Mouse (Mus musculus) left cerebral cortex, adult 2 months (tissue): ENCODE measurements around the gene Scaf11. TPM values are rescaled to one million over a fixed set of nuclear protein-coding genes. Genes with fewer than 3 reads are reported as not detected.
"Not testable (repeated sequence)": the region's sequence is repeated elsewhere in the genome, so short reads cannot be mapped to it uniquely, and the experiment has no call there.

Experiments
- DNase-seq, 2 experiments: peaks; one replicate each; pipeline ENCODE4 v3.0.0; 2021 to 2022; ENCODE audit warnings: low spot score in 2 of 2, mixed read lengths in 1 of 2; ENCODE audit errors: extremely low spot score in 1 of 2
- H3K27ac ChIP-seq: fragments of 200-600 bp; 2 replicates; pipeline ENCODE4 v1.8.1; 2022
- H3K4me3 ChIP-seq: fragments of 200-600 bp; 2 replicates; pipeline ENCODE4 v1.8.1; 2022
- CTCF ChIP-seq: fragments of 200-600 bp; IDR thresholded peaks from 2 replicates; pipeline ENCODE4 v1.8.1; 2022; ENCODE audit warnings: antibody characterized with exemption, mild to moderate bottlenecking, moderate library complexity
- intact Hi-C: fragments of 180-260 bp; cut with DNase I; formaldehyde crosslinking; loops from one replicate; pipeline ENCODE4 v1.15.1; 2025
- total RNA-seq, 2 experiments: library from RNA; stranded (reverse); gene quantifications; 2 replicates each; pipeline ENCODE4 v1.2.3; 2021

Gene Scaf11
- total RNA-seq, 2 experiments from 2014 or later, result 50.7 to 54.5 TPM

GRCm38 (mm10) chr15:96461541-96462512 is 1.2 kb upstream of the Scaf11 start:
- no peak for DNase-seq
- H3K27ac ChIP-seq, result peak overlapping the region; percentile 97
- no peak for TF ChIP-seq CTCF
- intact Hi-C loops, result loop anchor here (2.0 kb wide), 1 partner anchor 175 kb away; the partner anchor contains the start of gene Arid2
- H3K4me3 ChIP-seq, result peak overlapping the region; percentile 57

GRCm38 (mm10) chr15:96460451-96460729 is 253 bp downstream of the Scaf11 start:
- peak overlapping the region; percentile 83 for H3K27ac ChIP-seq
- TF ChIP-seq CTCF, result no peak
- intact Hi-C loops, result loop anchor here (2.0 kb wide), 1 partner anchor 174 kb away; the partner anchor contains the start of gene Arid2
- no peak for DNase-seq
- H3K4me3 ChIP-seq, result peak overlapping the region; percentile 71

- no peak for TF ChIP-seq CTCF
- intact Hi-C loops, result loop anchor here (2.0 kb wide), 1 partner anchor 173 kb away; the partner anchor contains the start of gene Arid2
These were observed 747 bp downstream of the Scaf11 start for GRCm38 (mm10) chr15:96459741-96460450.

GRCm38 (mm10) chr15:96458273-96458672 is 2.4 kb downstream of the Scaf11 start:
- no peak for TF ChIP-seq CTCF
- DNase-seq, result no peak
- Histone ChIP-seq H3K4me3 (no peak overlapping the region), H3K27ac (no peak overlapping the region)
- intact Hi-C loops, result no loop called here

More at GRCm38 (mm10) chr15:96459741-96460450, 747 bp downstream of the Scaf11 start:
- H3K4me3 ChIP-seq, result peak overlapping the region; percentile 71
- peak overlapping the region; percentile 83 for H3K27ac ChIP-seq
- DNase-seq, result peak; percentile 45 to 51

GRCm38 (mm10) chr15:96457338-96457664 is 3.3 kb downstream of the Scaf11 start:
- no peak for DNase-seq
- H3K4me3 ChIP-seq, result no peak overlapping the region
- H3K27ac ChIP-seq, result no peak overlapping the region
- intact Hi-C loops, result no loop called here
- TF ChIP-seq CTCF, result no peak

- no peak for TF ChIP-seq CTCF
- intact Hi-C loops, result no loop called here
- Histone ChIP-seq H3K4me3 (no peak overlapping the region), H3K27ac (no peak overlapping the region)
- no peak for DNase-seq
These were observed 3.8 kb downstream of the Scaf11 start for GRCm38 (mm10) chr15:96456651-96457337.

- no peak for DNase-seq
- Histone ChIP-seq H3K4me3 (no peak overlapping the region), H3K27ac (no peak overlapping the region)
- intact Hi-C loops, result no loop called here
- TF ChIP-seq CTCF, result no peak
These were observed 4.9 kb downstream of the Scaf11 start for GRCm38 (mm10) chr15:96455595-96456214.

GRCm38 (mm10) chr15:96453346-96453745 is 7.3 kb downstream of the Scaf11 start:
- TF ChIP-seq CTCF, result no peak
- no peak for DNase-seq
- H3K27ac ChIP-seq, result no peak overlapping the region
- H3K4me3 ChIP-seq, result no peak overlapping the region
- intact Hi-C loops, result no loop called here

GRCm38 (mm10) chr15:96448656-96449299 is 11.9 kb downstream of the Scaf11 start:
- H3K4me3 ChIP-seq, result no peak overlapping the region
- intact Hi-C loops, result no loop called here
- no peak for TF ChIP-seq CTCF
- no peak overlapping the region for H3K27ac ChIP-seq
- no peak for DNase-seq

GRCm38 (mm10) chr15:96446785-96447184 is 13.9 kb downstream of the Scaf11 start:
- intact Hi-C loops, result no loop called here
- H3K4me3 ChIP-seq, result no peak overlapping the region
- DNase-seq, result no peak
- H3K27ac ChIP-seq, result no peak overlapping the region
- no peak for TF ChIP-seq CTCF

- H3K4me3 ChIP-seq, intact Hi-C loops, H3K27ac ChIP-seq, DNase-seq: not testable (repeated sequence)
These were observed 19.2 kb downstream of the Scaf11 start for GRCm38 (mm10) chr15:96441480-96441879.
